Mouse (Mus musculus): ENCODE measurements around the gene Chmp6.

The Chmp6 gene

DNA sequence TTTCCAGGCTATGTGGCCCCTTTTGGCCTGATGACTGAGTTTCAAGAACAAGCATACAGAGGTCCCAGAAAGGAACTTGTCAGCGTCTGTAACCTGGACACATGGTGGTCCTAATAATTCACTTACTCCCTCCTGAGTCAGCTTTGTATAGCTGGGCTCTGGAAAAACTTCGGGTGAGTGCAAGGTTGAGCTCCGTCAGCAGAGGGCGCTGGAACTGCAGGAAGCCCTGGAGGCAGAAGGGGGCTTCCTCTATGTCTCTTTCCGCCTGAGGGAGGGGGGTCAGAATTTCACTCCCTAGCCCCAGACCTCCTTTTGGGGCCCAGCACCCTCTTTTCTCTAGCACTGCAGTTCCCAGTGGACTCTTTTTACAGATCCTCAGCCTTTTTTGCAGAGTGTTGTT, 3.8 kb upstream of the Chmp6 start:
- peak; percentile 55 for DNase-seq (ENCODE audit: low spot score)

DNA sequence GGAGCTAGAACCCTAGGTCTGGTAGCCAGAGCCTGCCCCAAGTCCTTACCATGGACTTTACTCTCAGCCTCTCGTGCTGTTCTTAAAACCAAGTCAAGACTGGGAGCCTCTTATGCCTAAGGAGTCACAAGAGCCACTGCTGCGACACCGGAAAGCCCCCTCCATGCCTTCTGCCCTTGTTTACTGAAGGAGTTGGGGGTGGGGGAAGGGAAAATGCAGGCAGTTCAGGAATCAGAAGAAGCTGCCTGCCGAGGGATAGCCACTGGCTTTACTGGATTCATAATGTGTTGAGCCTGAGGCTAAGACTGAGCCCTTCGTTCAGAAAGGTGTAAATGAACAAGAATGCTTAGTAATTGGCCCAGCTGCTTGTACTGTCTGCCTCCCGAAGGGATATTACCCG, 396 bp upstream of the Chmp6 start:
- no peak for DNase-seq (ENCODE audit: low spot score)

GRCm38 (mm10) chr11:119913935-119914314, 684 bp downstream of the Chmp6 start:
- DNase-seq (ENCODE audit: low spot score): no peak

DNA sequence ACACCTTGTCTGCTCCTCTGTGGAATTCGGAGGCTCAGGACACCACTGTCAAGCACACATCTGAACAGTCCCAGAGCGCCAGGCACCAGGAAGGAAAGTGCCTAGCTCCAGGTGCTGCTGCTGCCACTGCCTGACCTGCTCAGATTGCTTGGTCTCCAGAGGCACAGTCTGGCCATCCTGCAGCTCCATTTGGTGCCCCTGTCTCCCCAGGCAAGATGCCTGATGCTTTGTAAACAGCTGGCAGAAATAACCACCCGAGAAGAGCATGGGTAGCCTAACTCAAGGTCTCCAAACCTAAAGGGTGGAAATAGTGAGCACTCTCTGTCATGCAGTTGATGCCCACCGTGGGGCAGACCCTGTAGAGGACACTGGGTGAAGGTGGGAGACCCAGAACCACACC, 1.1 kb downstream of the Chmp6 start:
- DNase-seq (ENCODE audit: low spot score): no peak

DNA sequence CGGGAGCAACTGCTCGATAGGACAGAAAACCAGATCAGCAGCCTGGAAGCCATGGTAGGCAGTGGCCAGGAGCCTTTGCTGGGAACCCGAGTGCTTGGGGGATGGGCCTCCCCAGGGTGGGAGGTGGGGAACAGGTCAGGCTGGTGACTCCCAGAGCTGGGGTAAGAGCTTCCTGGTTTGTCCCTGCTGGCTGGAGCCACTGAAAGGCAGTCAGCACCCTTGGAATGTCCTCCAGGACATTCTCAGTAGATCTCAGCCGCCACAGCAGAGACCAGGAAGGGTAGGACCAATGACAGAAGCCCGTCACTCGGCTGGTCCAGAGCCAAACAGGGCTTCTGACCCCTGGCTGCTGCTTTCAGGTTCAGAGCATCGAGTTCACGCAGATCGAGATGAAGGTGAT, 2.4 kb downstream of the Chmp6 start:
- DNase-seq (ENCODE audit: low spot score): no peak

GRCm38 (mm10) chr11:119916102-119916790, 3.0 kb downstream of the Chmp6 start:
- DNase-seq (ENCODE audit: low spot score): peak; percentile 82

DNA sequence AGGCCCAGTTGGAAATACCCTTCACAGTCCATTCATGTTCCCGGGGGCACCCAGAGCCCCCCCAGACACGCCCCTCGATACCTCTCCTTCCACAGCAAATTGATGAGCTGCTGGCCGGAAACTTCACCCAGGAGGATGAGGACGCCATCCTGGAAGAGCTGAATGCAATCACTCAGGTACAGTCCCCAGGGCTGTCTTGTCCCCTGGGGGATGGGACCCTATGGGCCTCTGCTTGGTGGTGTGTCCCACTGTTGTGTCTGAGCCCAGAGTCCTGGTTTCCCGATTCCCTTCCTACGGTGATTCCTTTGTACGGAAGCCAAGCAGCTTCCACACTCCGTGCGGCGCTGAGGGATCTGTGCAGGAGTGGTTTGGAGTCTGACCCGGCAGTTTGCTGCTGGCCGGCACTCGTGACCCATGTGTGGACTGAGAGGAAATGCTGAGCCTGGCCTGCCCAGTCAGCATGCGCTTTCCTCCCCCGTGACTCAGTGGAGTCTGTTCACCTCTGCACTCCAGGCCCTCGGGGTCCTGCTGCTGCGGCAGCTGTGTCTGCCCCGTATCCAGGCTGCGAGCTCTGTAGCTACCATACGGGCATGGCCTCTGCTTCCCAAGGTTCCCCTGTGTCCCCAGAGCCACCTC, 3.7 kb downstream of the Chmp6 start:
- DNase-seq (ENCODE audit: low spot score): no peak

- no peak for DNase-seq (ENCODE audit: low spot score)
Measured at GRCm38 (mm10) chr11:119918521-119918920, 5.3 kb downstream of the Chmp6 start.

DNA sequence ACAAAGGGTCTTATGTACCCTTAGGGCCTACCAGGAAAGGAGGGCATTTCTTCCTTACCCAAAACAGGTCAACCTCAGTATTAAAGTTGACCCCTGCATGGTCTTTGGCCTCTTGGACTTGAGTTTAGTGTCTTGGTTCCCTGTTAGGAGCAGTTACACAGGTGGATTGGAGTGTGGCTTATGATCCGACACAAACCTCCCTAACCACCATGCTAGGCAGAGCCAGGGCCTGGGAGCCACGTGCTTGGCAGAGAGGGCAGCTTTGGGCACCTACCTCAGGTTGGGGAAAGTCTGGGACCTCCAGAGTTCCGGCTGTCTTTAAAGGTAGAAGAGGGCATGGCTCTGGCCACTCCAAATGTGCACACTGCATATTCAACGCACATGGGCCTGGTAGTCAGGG, 6.2 kb downstream of the Chmp6 start:
- DNase-seq (ENCODE audit: low spot score): no peak

- peak; percentile 64 for DNase-seq (ENCODE audit: low spot score)
Measured at GRCm38 (mm10) chr11:119919897-119920296, 6.7 kb downstream of the Chmp6 start.

- no peak for DNase-seq (ENCODE audit: low spot score)
Measured at GRCm38 (mm10) chr11:119920668-119921067, 7.4 kb downstream of the Chmp6 start.

- DNase-seq (ENCODE audit: low spot score): peak; percentile 58
Measured at GRCm38 (mm10) chr11:119925176-119925575, 11.9 kb downstream of the Chmp6 start.

- DNase-seq (ENCODE audit: low spot score): no peak
Measured at GRCm38 (mm10) chr11:119926762-119927161, 13.5 kb downstream of the Chmp6 start.

- DNase-seq (ENCODE audit: low spot score): peak; percentile 73
Measured at GRCm38 (mm10) chr11:119928023-119928681, 14.9 kb downstream of the Chmp6 start.

DNA sequence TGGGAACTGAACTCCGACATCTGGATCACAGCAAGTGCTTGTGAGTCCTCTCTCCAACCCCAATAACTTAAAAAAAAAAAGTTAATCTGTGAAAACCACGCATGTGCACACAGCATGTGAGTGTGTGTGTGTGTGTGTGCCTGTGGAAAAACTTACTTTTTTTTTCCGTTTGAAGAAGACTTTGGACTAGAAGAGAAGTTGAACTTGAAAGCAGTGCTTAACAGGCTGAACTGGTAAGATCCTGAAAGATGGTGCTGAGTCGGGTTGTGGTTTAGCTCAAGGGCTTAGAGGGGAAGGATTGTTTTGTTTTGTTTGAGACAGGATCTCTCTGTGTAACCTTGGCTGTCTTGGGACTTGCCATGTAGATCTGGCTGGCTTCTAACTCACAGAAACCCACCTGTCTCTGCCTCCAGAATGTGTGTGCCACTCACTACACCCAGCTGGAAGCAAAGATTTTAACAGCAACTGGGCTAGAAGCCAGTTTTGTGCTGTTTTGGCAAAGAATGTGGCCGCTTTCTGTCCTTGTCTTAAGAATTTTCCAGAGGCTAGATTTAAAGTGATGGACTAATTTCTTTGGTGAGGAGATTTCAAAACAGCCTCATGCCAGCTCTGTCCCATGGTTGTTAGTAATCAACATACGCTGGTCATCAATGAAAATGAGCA, 16.5 kb downstream of the Chmp6 start:
- DNase-seq (ENCODE audit: low spot score): no peak

- DNase-seq (ENCODE audit: low spot score): no peak
Measured at GRCm38 (mm10) chr11:119931809-119932208, 18.6 kb downstream of the Chmp6 start.

GRCm38 (mm10) chr11:119933142-119933541, 19.9 kb downstream of the Chmp6 start:
- no peak for DNase-seq (ENCODE audit: low spot score)

GRCm38 (mm10) chr11:119933819-119934583, 20.8 kb downstream of the Chmp6 start:
- no peak for DNase-seq (ENCODE audit: low spot score)

GRCm38 (mm10) chr11:119934773-119935172, 21.5 kb downstream of the Chmp6 start:
- no peak for DNase-seq (ENCODE audit: low spot score)

DNA sequence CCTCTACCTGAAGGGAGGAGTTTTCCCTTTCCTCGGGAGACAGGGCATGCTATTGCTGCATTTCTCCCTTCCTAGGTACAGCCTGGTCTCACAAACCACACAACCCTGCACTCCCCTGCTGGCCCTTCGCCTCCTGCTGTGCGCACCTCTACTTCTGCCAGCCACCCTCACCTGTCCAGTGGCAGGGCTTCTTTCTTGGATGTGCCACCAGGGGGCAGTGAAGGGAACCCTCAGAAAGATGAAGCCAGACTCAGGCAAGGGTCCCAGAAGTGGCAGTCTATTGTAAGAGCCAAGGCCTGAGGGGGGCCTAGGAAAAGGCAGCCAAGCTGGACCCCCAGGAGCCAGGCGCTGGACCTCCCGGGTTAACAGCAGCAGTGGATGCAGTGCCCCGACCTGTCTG, 22.2 kb downstream of the Chmp6 start:
- DNase-seq (ENCODE audit: low spot score): peak; percentile 78

DNA sequence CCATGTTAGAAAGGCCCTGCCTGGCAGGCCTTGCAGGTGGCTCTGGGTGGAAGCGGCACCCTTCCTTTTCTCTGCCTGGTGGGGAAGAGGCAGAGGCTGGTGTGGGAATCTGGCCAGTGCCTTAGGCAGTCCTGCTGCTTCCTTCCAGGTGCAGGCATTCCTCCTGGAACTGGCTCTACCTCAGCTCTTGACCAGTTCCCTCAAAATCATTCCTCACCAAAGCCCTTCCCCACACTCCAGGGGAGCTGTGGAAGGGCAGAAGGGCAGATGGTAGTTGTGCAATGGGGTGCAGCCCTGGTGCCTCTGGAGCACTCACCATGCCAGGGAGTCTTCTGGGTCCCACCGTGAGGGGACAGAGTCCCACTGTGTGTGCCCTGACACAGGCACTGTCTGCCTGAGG, 23.2 kb downstream of the Chmp6 start:
- DNase-seq (ENCODE audit: low spot score): no peak

DNA sequence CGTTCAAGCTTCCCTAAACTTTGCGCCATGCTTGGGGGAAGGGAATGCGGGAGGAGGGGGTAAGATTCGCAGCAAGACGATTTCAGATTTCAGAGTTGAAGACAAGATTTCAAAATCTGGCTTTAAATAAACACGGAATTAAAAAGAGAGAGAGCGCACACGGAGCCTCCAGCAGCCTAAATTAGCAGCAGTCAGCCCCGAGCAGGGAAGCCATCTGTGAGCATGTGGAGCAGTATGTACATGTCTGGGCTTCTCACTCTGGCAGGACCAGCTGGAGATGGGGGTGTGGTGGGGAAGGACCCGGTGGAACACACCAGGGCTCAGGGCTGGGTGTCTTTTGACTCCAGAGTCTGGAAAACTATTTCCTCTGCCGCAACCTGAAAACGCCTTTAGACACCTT, 24.0 kb downstream of the Chmp6 start:
- no peak for DNase-seq (ENCODE audit: low spot score)

Measured in lung, postnatal 25 days (tissue).